8 mouse cellular contexts compared by ENCODE assay signal in genomic region chr11:50174730-50175187, GRCm38 (mm10). TPM values are rescaled to one million over a fixed set of nuclear protein-coding genes. Genes with fewer than 3 reads are reported as not detected.
DNase-seq lines count a peak whose midpoint lies in the region; ATAC-seq and TF ChIP-seq lines count a peak whose summit lies in the region.

No protein-coding gene starts in this region.

- peak overlapping the region; percentile 90 for H3K9ac ChIP-seq in ES-E14 (ENCODE audit: insufficient read depth, low read depth, low read length, poor library complexity, severe bottlenecking)
- H3K9ac ChIP-seq in forebrain, embryonic 13.5 days, result peak overlapping the region; percentile 86
- H3K9ac ChIP-seq in lung, embryonic 16.5 days (ENCODE audit: low read length), result peak overlapping the region; percentile 73

- H3K27ac ChIP-seq in ES-E14 (ENCODE audit: insufficient read depth, low read depth, low read length, poor library complexity, severe bottlenecking), result no peak overlapping the region; the same call in 1 of the 2 replicates
- H3K27ac ChIP-seq in forebrain, embryonic 13.5 days, result peak overlapping the region; percentile 87
- H3K27ac ChIP-seq in lung, embryonic 16.5 days (ENCODE audit: low read length), result peak overlapping the region; percentile 4; the same call in 1 of the 2 replicates

- peak; percentile 98 for DNase-seq in ES-E14 (ENCODE audit: low read depth, low spot score)
- peak; percentile 91 for DNase-seq in heart, postnatal 25 days (ENCODE audit: low spot score)
- DNase-seq in layer of hippocampus, adult 8-10 months (ENCODE audit: low spot score in 2 of 2), result peak; percentile 95 to 96
- DNase-seq in ovary, postnatal 10 days (ENCODE audit: low spot score), result peak; percentile 94
- DNase-seq in thymus, postnatal 10 days (ENCODE audit: low spot score in 2 of 2), result peak; percentile 91 to 96

- H3K27me3 ChIP-seq in forebrain, embryonic 13.5 days, result no peaks in the 10 kb centered on the region
- no peaks in the 10 kb centered on the region for H3K27me3 ChIP-seq in lung, embryonic 16.5 days (ENCODE audit: control insufficient read depth, insufficient read depth, low read depth, low read length)

- in situ Hi-C loops in ES-E14 (cut with MboI; ENCODE audit: low sequenced_read_pairs in 2 of 2, unreplicated experiment in 2 of 2), result no loop called here

- H3K36me3 ChIP-seq in ES-E14 (ENCODE audit: control insufficient read depth, insufficient read depth, low read length, poor library complexity, severe bottlenecking), result peaks cover 17% of the 10 kb centered on the region
- H3K36me3 ChIP-seq in forebrain, embryonic 13.5 days (ENCODE audit: poor library complexity, severe bottlenecking), result peaks cover 44% of the 10 kb centered on the region
- peaks cover 12% of the 10 kb centered on the region for H3K36me3 ChIP-seq in lung, embryonic 16.5 days (ENCODE audit: control insufficient read depth, insufficient read depth, low read length)

- peak overlapping the region; percentile 77 for H3K4me2 ChIP-seq in forebrain, embryonic 13.5 days
- H3K4me2 ChIP-seq in lung, embryonic 16.5 days (ENCODE audit: low read depth, low read length), result peak overlapping the region; percentile 84

- under 1% methylated on average over 27 of the region's 27 CpGs for WGBS in forebrain, embryonic 13.5 days
- under 1% methylated on average over 26 of the region's 27 CpGs for WGBS in lung, embryonic 16.5 days

- peaks cover 0 to 4% of the 10 kb centered on the region in 2 experiments; a peak in 1 of 4 replicates for H3K4me1 ChIP-seq in ES-E14 (ENCODE audit: control insufficient read depth in 2 of 2, insufficient read depth in 2 of 2, low read length in 2 of 2, poor library complexity in 1 of 2)
- peaks cover 12% of the 10 kb centered on the region for H3K4me1 ChIP-seq in forebrain, embryonic 13.5 days
- H3K4me1 ChIP-seq in lung, embryonic 16.5 days (replicated peaks; ENCODE audit: control insufficient read depth, insufficient read depth, low read length), result peaks cover 11% of the 10 kb centered on the region

- H3K9me3 ChIP-seq in ES-E14 (ENCODE audit: control insufficient read depth, insufficient read depth, low read depth, low read length), result no peaks in the 10 kb centered on the region
- H3K9me3 ChIP-seq in forebrain, embryonic 13.5 days (replicated peaks), result no peaks in the 10 kb centered on the region
- no peaks in the 10 kb centered on the region for H3K9me3 ChIP-seq in lung, embryonic 16.5 days (ENCODE audit: control insufficient read depth, low read length)

- H3K4me3 ChIP-seq in ES-E14 (ENCODE audit: insufficient read depth in 1 of 2, low read depth in 1 of 2, low read length in 2 of 2, poor library complexity in 1 of 2, severe bottlenecking in 1 of 2), result peak overlapping the region; percentile 89 to 90
- H3K4me3 ChIP-seq in forebrain, embryonic 13.5 days, result peak overlapping the region; percentile 71
- peak overlapping the region; percentile 63 for H3K4me3 ChIP-seq in lung, embryonic 16.5 days (ENCODE audit: low read length)

- ATAC-seq in cerebellum, adult (ENCODE audit: insufficient number of reproducible peaks, low FRiP score, low TSS enrichment), result peak; percentile 99
- ATAC-seq in forebrain, embryonic 13.5 days, result peak; percentile 100
- ATAC-seq in lung, embryonic 16.5 days (ENCODE audit: low read depth), result peak; percentile 100

- intact Hi-C loops in heart, postnatal 25 days (cut with DNase I), result loop anchor here (2.0 kb wide), 1 partner anchor 50 kb away; no protein-coding TSS in a partner anchor

TF ChIP-seq in ES-E14, 5 proteins besides CTCF, POLR2A, EP300 and RAD21:
- TF ChIP-seq HCFC1 (IDR thresholded peaks at IDR 0.05; ENCODE audit: borderline replicate concordance, insufficient read depth, low read length), result peak; percentile 61; the same call in 1 of the 2 replicates
- TF ChIP-seq ZC3H11A (IDR thresholded peaks at IDR 0.05; ENCODE audit: borderline replicate concordance, low read depth, low read length), result no peak
- no peak for TF ChIP-seq MAFK (IDR thresholded peaks at IDR 0.05; ENCODE audit: insufficient read depth, low read depth, low read length)

RNA-seq across cellular contexts. Expression of gene Mrnip, which starts 0.5 kb away (rescaled TPM):
- 13.0 and 14.6 TPM in 2 replicates for total RNA-seq in ES-E14 (2012; rRNA removed)
- 24.0 and 26.9 TPM in 2 replicates for polyA plus RNA-seq in forebrain, embryonic 13.5 days (2015; fragmentation: Nextera tagmentation; extraction: Ambion mirVana)
- total RNA-seq in heart, postnatal 25 days (2021), result 1 to 10 TPM; 2.3 to 2.7 TPM
- 10 to 100 TPM; 14.0 to 16.9 (median 15.4) TPM for total RNA-seq in layer of hippocampus, adult 8-10 months (2022)
- 16.1 and 19.5 TPM in 2 replicates for polyA plus RNA-seq in lung, embryonic 16.5 days (2015; fragmentation: Nextera tagmentation; extraction: Ambion mirVana)

RNA-seq across cellular contexts. Expression of gene Sqstm1, which starts 35.9 kb away (rescaled TPM):
- total RNA-seq in ES-E14 (2012; rRNA removed), result 140 and 234 TPM in 2 replicates
- polyA plus RNA-seq in forebrain, embryonic 13.5 days (2015; fragmentation: Nextera tagmentation; extraction: Ambion mirVana), result 194 and 210 TPM in 2 replicates
- total RNA-seq in heart, postnatal 25 days (2021), result 100 to 1,000 TPM; 265 to 324 TPM
- 100 to 1,000 TPM; 473 to 497 (median 477) TPM for total RNA-seq in layer of hippocampus, adult 8-10 months (2022)
- 257 and 295 TPM in 2 replicates for polyA plus RNA-seq in lung, embryonic 16.5 days (2015; fragmentation: Nextera tagmentation; extraction: Ambion mirVana)

RNA-seq across cellular contexts. Expression of gene Mgat4b, which starts 35.9 kb away (rescaled TPM):
- total RNA-seq in ES-E14 (2012; rRNA removed), result 22.6 and 28.1 TPM in 2 replicates
- polyA plus RNA-seq in forebrain, embryonic 13.5 days (2015; fragmentation: Nextera tagmentation; extraction: Ambion mirVana), result 10.1 and 12.9 TPM in 2 replicates
- total RNA-seq in heart, postnatal 25 days (2021), result 10 to 100 TPM; 85.3 to 86.5 TPM
- 10 to 100 TPM; 73.7 to 78.1 (median 76.2) TPM for total RNA-seq in layer of hippocampus, adult 8-10 months (2022)
- 5.8 and 7.3 TPM in 2 replicates for polyA plus RNA-seq in lung, embryonic 16.5 days (2015; fragmentation: Nextera tagmentation; extraction: Ambion mirVana)

RNA-seq across cellular contexts. Expression of gene Tbc1d9b, which starts 43.6 kb away (rescaled TPM):
- total RNA-seq in ES-E14 (2012; rRNA removed), result 18.0 and 19.3 TPM in 2 replicates
- polyA plus RNA-seq in forebrain, embryonic 13.5 days (2015; fragmentation: Nextera tagmentation; extraction: Ambion mirVana), result 30.2 and 33.0 TPM in 2 replicates
- total RNA-seq in heart, postnatal 25 days (2021), result 10 to 100 TPM; 42.9 to 43.9 TPM
- total RNA-seq in layer of hippocampus, adult 8-10 months (2022), result 100 to 1,000 TPM; 115 to 122 (median 118) TPM
- 45.2 and 47.9 TPM in 2 replicates for polyA plus RNA-seq in lung, embryonic 16.5 days (2015; fragmentation: Nextera tagmentation; extraction: Ambion mirVana)
